Mouse (Mus musculus): ENCODE data around the gene H2afy. TPM values are rescaled to one million over a fixed set of nuclear protein-coding genes. Genes with fewer than 3 reads are reported as not detected.

The H2afy gene
- polyA plus RNA-seq, 1 experiment from 2014 or later = 263 TPM

- ATAC-seq (replicated peaks; ENCODE audit: low FRiP score, low read depth) (no peak), DNase-seq (ENCODE audit: low spot score) (no peak)
- H3K4me2 ChIP-seq (ENCODE audit: low read length) = no peak overlapping the region
- H3K9ac ChIP-seq (ENCODE audit: low read depth, low read length) = no peak overlapping the region
- no peak overlapping the region for H3K4me3 ChIP-seq (replicated peaks; ENCODE audit: low read depth, low read length)
- no peak overlapping the region for H3K27ac ChIP-seq
- TF ChIP-seq CTCF (IDR thresholded peaks at IDR 0.05; ENCODE audit: low read depth) = no peak
- H3K36me3 ChIP-seq (ENCODE audit: insufficient read depth, low read length) = peaks cover 25% of the 10 kb centered on the region
- WGBS = 55% methylated on average over 8 of the region's 8 CpGs
- no peaks in the 10 kb centered on the region for H3K27me3 ChIP-seq (ENCODE audit: insufficient read depth, low read length)
- no peaks in the 10 kb centered on the region for H3K9me3 ChIP-seq (replicated peaks; ENCODE audit: low read length)
- peaks cover 20% of the 10 kb centered on the region for H3K4me1 ChIP-seq (replicated peaks; ENCODE audit: insufficient read depth, low read length)
Measured at GRCm38 (mm10) chr13:56130544-56130943, 5.6 kb downstream of the H2afy start.

DNA sequence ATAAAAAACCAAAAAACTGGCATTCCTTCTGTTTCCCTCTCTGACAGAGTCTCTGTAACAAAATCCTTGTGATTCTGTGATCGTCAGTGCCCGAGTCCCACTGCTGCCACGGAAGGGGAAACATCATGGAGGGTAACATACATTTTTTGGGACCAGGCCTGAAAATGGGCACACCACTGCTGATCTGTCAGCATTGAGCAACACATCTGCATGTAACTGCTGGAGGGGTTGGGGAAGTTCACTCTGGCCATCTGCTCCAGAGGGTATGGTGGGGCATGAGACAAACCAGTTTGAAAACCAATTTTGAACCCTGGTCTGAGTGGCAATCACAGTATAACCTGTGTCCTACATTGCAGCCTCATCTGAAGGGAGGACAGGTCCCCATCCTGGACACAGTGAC, 6.6 kb downstream of the H2afy start:
- WGBS = 93% methylated on average over 3 of the region's 3 CpGs
- no peak for TF ChIP-seq CTCF (IDR thresholded peaks at IDR 0.05; ENCODE audit: low read depth)
- DNase-seq (ENCODE audit: low spot score) = no peak
- Histone ChIP-seq H3K9me3 (replicated peaks; ENCODE audit: low read length) (no peaks in the 10 kb centered on the region), H3K9ac (ENCODE audit: low read depth, low read length) (no peak overlapping the region), H3K36me3 (ENCODE audit: insufficient read depth, low read length) (peaks cover 35% of the 10 kb centered on the region), H3K4me3 (replicated peaks; ENCODE audit: low read depth, low read length) (no peak overlapping the region), H3K4me2 (ENCODE audit: low read length) (no peak overlapping the region), H3K27ac (no peak overlapping the region), H3K4me1 (replicated peaks; ENCODE audit: insufficient read depth, low read length) (peaks cover 18% of the 10 kb centered on the region), H3K27me3 (ENCODE audit: insufficient read depth, low read length) (no peaks in the 10 kb centered on the region)
- no peak for ATAC-seq (replicated peaks; ENCODE audit: low FRiP score, low read depth)

- Histone ChIP-seq H3K27me3 (ENCODE audit: insufficient read depth, low read length) (no peaks in the 10 kb centered on the region), H3K9me3 (replicated peaks; ENCODE audit: low read length) (no peaks in the 10 kb centered on the region), H3K4me2 (ENCODE audit: low read length) (no peak overlapping the region), H3K4me3 (replicated peaks; ENCODE audit: low read depth, low read length) (no peak overlapping the region), H3K27ac (no peak overlapping the region), H3K4me1 (replicated peaks; ENCODE audit: insufficient read depth, low read length) (peaks cover 13% of the 10 kb centered on the region), H3K36me3 (ENCODE audit: insufficient read depth, low read length) (peaks cover 40% of the 10 kb centered on the region), H3K9ac (ENCODE audit: low read depth, low read length) (no peak overlapping the region)
- TF ChIP-seq CTCF (IDR thresholded peaks at IDR 0.05; ENCODE audit: low read depth) = no peak
- WGBS = 69% methylated on average over 4 of the region's 4 CpGs
- DNase-seq (ENCODE audit: low spot score) = no peak
- no peak for ATAC-seq (replicated peaks; ENCODE audit: low FRiP score, low read depth)
Measured at GRCm38 (mm10) chr13:56129014-56129413, 7.1 kb downstream of the H2afy start.

- Histone ChIP-seq H3K4me2 (ENCODE audit: low read length) (no peak overlapping the region), H3K27me3 (ENCODE audit: insufficient read depth, low read length) (no peaks in the 10 kb centered on the region), H3K4me3 (replicated peaks; ENCODE audit: low read depth, low read length) (no peak overlapping the region), H3K9me3 (replicated peaks; ENCODE audit: low read length) (no peaks in the 10 kb centered on the region), H3K9ac (ENCODE audit: low read depth, low read length) (no peak overlapping the region), H3K36me3 (ENCODE audit: insufficient read depth, low read length) (peaks cover 54% of the 10 kb centered on the region), H3K27ac (no peak overlapping the region), H3K4me1 (replicated peaks; ENCODE audit: insufficient read depth, low read length) (no peaks in the 10 kb centered on the region)
- no peak for DNase-seq (ENCODE audit: low spot score)
- TF ChIP-seq CTCF (IDR thresholded peaks at IDR 0.05; ENCODE audit: low read depth) = no peak
- WGBS = 91% methylated on average over 10 of the region's 10 CpGs
- ATAC-seq (replicated peaks; ENCODE audit: low FRiP score, low read depth) = no peak
Measured at GRCm38 (mm10) chr13:56125632-56126031, 10.5 kb downstream of the H2afy start.

DNA sequence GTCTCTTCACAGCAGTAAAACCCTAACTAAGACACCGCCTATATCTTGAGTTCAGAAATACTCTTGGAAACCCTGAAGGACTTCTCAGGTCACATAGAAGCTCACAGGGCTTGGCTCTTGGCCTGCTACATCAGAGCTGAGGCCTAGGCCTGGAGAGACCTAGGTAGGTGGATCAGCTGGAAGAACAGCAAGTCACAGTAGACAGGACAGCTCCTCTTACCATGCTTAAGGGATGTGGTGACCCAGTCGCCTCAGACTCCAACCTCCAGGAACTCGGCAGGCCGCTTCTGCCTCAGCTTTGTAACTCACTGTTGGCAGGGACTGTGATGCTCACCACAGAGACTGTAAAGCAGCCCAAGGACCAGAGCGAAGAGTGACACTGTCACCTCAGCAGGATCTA, 13.1 kb downstream of the H2afy start:
- H3K4me3 ChIP-seq (replicated peaks; ENCODE audit: low read depth, low read length) = no peak overlapping the region
- no peak for TF ChIP-seq CTCF (IDR thresholded peaks at IDR 0.05; ENCODE audit: low read depth)
- peaks cover 51% of the 10 kb centered on the region for H3K36me3 ChIP-seq (ENCODE audit: insufficient read depth, low read length)
- no peak overlapping the region for H3K4me2 ChIP-seq (ENCODE audit: low read length)
- H3K27me3 ChIP-seq (ENCODE audit: insufficient read depth, low read length) = no peaks in the 10 kb centered on the region
- WGBS = 93% methylated on average over 5 of the region's 5 CpGs
- DNase-seq (ENCODE audit: low spot score) (no peak), ATAC-seq (replicated peaks; ENCODE audit: low FRiP score, low read depth) (no peak)
- no peak overlapping the region for H3K27ac ChIP-seq
- no peaks in the 10 kb centered on the region for H3K9me3 ChIP-seq (replicated peaks; ENCODE audit: low read length)
- H3K4me1 ChIP-seq (replicated peaks; ENCODE audit: insufficient read depth, low read length) = peaks cover 5% of the 10 kb centered on the region
- no peak overlapping the region for H3K9ac ChIP-seq (ENCODE audit: low read depth, low read length)

DNA sequence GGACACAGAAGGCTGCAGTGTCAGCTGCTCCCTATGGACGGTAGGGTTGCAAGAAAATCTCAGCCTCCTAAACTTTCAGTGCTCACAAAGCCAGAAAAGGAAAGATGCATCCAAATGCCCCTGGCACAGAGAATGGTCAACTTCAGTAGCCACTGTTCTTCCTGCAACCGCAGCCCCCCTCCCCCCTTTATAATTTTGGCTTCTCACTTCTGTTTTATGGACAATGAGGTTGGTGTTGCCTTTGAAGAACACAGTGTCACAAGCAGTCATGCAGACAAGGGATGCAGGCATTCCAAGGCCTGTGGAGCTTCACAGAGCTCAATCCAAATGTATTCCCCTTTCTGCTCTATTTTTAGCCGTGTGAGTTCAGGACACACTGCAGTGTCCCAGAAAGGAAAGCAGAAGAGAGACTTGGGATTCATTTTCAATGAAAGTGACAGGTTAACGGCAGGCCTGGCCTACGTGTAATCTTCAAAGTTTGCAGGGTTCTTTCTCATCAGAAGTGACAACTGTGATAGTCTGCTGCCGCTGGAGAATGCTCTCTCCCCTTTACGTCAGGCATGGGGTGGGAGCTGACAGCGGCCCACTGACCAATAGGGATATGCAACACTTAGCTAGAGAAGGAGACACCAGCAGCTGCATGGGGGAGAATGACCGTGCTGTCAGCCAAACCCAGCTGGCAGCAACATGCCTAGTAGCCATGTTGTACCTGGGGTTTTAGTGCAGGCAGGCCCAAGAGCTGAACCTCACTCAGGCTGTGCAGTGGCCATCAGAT, 18.0 kb downstream of the H2afy start:
- no peaks in the 10 kb centered on the region for H3K9me3 ChIP-seq (replicated peaks; ENCODE audit: low read length)
- ATAC-seq (replicated peaks; ENCODE audit: low FRiP score, low read depth) = no peak
- 43% methylated on average over 9 of the region's 9 CpGs for WGBS
- TF ChIP-seq CTCF (IDR thresholded peaks at IDR 0.05; ENCODE audit: low read depth) = no peak
- no peak overlapping the region for H3K9ac ChIP-seq (ENCODE audit: low read depth, low read length)
- no peak overlapping the region for H3K4me3 ChIP-seq (replicated peaks; ENCODE audit: low read depth, low read length)
- DNase-seq (ENCODE audit: low spot score) = peak; percentile 36
- H3K36me3 ChIP-seq (ENCODE audit: insufficient read depth, low read length) = peaks cover 11% of the 10 kb centered on the region; the same call in 1 of the 2 replicates
- H3K27me3 ChIP-seq (ENCODE audit: insufficient read depth, low read length) = no peaks in the 10 kb centered on the region
- H3K4me1 ChIP-seq (replicated peaks; ENCODE audit: insufficient read depth, low read length) = peaks cover 39% of the 10 kb centered on the region
- no peak overlapping the region; the same call in 1 of the 2 replicates for H3K27ac ChIP-seq
- H3K4me2 ChIP-seq (ENCODE audit: low read length) = no peak overlapping the region
